Mouse (Mus musculus) hindlimb bud, embryonic 11.5 days (tissue): ENCODE results near the gene Ubl5.
"Not testable (repeated sequence)": the region's sequence is repeated elsewhere in the genome, so short reads cannot be mapped to it uniquely, and the experiment has no call there.

Experiments used
- DNase-seq: peaks from one replicate; pipeline ENCODE4 v3.0.0-alpha.2; 2012; ENCODE audit warnings: low read depth, low spot score; ENCODE audit errors: extremely low spot score

The Ubl5 gene

GRCm38 (mm10) chr9:20653859-20654258, 11.2 kb downstream of the Ubl5 start:
- no peak for DNase-seq

GRCm38 (mm10) chr9:20657546-20657945, 14.9 kb downstream of the Ubl5 start:
- DNase-seq: no peak

GRCm38 (mm10) chr9:20662325-20662724, 19.6 kb downstream of the Ubl5 start:
- no peak for DNase-seq

- DNase-seq: no peak
Measured at GRCm38 (mm10) chr9:20662874-20663273, 20.2 kb downstream of the Ubl5 start.

GRCm38 (mm10) chr9:20663956-20664355, 21.3 kb downstream of the Ubl5 start:
- DNase-seq: no peak

GRCm38 (mm10) chr9:20664366-20664765, 21.7 kb downstream of the Ubl5 start:
- DNase-seq: no peak

GRCm38 (mm10) chr9:20664982-20665637, 22.4 kb downstream of the Ubl5 start:
- DNase-seq: no peak

- DNase-seq: no peak
Measured at GRCm38 (mm10) chr9:20665925-20666324, 23.2 kb downstream of the Ubl5 start.

- no peak for DNase-seq
Measured at GRCm38 (mm10) chr9:20666510-20667034, 23.9 kb downstream of the Ubl5 start.

- no peak for DNase-seq
Measured at GRCm38 (mm10) chr9:20668065-20668464, 25.4 kb downstream of the Ubl5 start.

- no peak for DNase-seq
Measured at GRCm38 (mm10) chr9:20672047-20672446, 29.4 kb downstream of the Ubl5 start.

- DNase-seq: no peak
Measured at GRCm38 (mm10) chr9:20677892-20678291, 35.2 kb downstream of the Ubl5 start.

- no peak for DNase-seq
Measured at GRCm38 (mm10) chr9:20680378-20680958, 37.8 kb downstream of the Ubl5 start.

- no peak for DNase-seq
Measured at GRCm38 (mm10) chr9:20681546-20682388, 39.1 kb downstream of the Ubl5 start.

- DNase-seq: no peak
Measured at GRCm38 (mm10) chr9:20682389-20682722, 39.7 kb downstream of the Ubl5 start.

- DNase-seq: no peak
Measured at GRCm38 (mm10) chr9:20685081-20685861, 42.6 kb downstream of the Ubl5 start.

- DNase-seq: no peak
Measured at GRCm38 (mm10) chr9:20689403-20689802, 46.7 kb downstream of the Ubl5 start.

GRCm38 (mm10) chr9:20689913-20690312, 47.2 kb downstream of the Ubl5 start:
- DNase-seq: no peak

GRCm38 (mm10) chr9:20690449-20690848, 47.8 kb downstream of the Ubl5 start:
- DNase-seq: not testable (repeated sequence)

GRCm38 (mm10) chr9:20692863-20693262, 50.2 kb downstream of the Ubl5 start:
- no peak for DNase-seq

- DNase-seq: no peak
Measured at GRCm38 (mm10) chr9:20694721-20695235, 52.1 kb downstream of the Ubl5 start.
